ENCODE assay signal across 8 mouse cellular contexts in genomic region chr14:31217666-31218065, GRCm38 (mm10). TPM values are rescaled to one million over a fixed set of nuclear protein-coding genes. Genes with fewer than 3 reads are reported as not detected.
DNase-seq lines count a peak whose midpoint lies in the region; ATAC-seq and TF ChIP-seq lines count a peak whose summit lies in the region.

Gene Sema3g (plus strand): TSS chr14:31217860.

- no peaks in the 10 kb centered on the region for H3K27me3 ChIP-seq in intestine, embryonic 16.5 days (replicated peaks; ENCODE audit: control insufficient read depth, insufficient read depth, low read length)

- H3K4me1 ChIP-seq in intestine, embryonic 16.5 days (ENCODE audit: control insufficient read depth, insufficient read depth, low read length), result 0 out of 2 replicates have a peak, but pooled peaks cover 4% of the 10 kb centered on the region
- peaks cover 10% of the 10 kb centered on the region; the same call in 1 of the 2 replicates for H3K4me1 ChIP-seq in lung, adult 2 months (ENCODE audit: control insufficient read depth, insufficient read depth, low read length)

- no peaks in the 10 kb centered on the region for H3K36me3 ChIP-seq in intestine, embryonic 16.5 days (ENCODE audit: control insufficient read depth, insufficient read depth, low read length)

- ATAC-seq in intestine, embryonic 16.5 days, result peak; percentile 81
- ATAC-seq in neutrophil, adult 5-6 weeks (ENCODE audit: extremely low read depth, insufficient number of reproducible peaks, low FRiP score, poor library complexity, severe bottlenecking), result peak; percentile 30; the same call in 1 of the 2 replicates

- no peak within 1 kb of the TSS for H3K27ac ChIP-seq in intestine, embryonic 16.5 days (ENCODE audit: low read length)

- TF ChIP-seq POLR2A in lung, adult 2 months (IDR thresholded peaks at IDR 0.05; ENCODE audit: borderline replicate concordance, extremely low read depth, low read depth, low read length), result peak; percentile 91

- WGBS in intestine, embryonic 16.5 days, result 8% methylated on average over 11 of the region's 11 CpGs
- 6% methylated on average over 11 of the region's 11 CpGs for WGBS in lung, adult 2 months

- DNase-seq in ovary, adult 18-20 months (ENCODE audit: low spot score), result peak; percentile 59
- no peak for DNase-seq in ovary, postnatal 10 days (ENCODE audit: low spot score)
- DNase-seq in cerebellum, adult 8-10 months, result peak; percentile 78
- no peak for DNase-seq in gonadal fat pad, adult 2 months (ENCODE audit: low read depth)
- peak; percentile 67 for DNase-seq in lung, adult 2 months
- DNase-seq in layer of hippocampus, adult 11-12 months (ENCODE audit: low spot score), result no peak

- TF ChIP-seq CTCF in lung, adult 2 months (IDR thresholded peaks at IDR 0.05; ENCODE audit: insufficient read depth, low read length), result peak; percentile 74

- no peak within 1 kb of the TSS for H3K4me3 ChIP-seq in intestine, embryonic 16.5 days (ENCODE audit: low read length)
- H3K4me3 ChIP-seq in lung, adult 2 months (replicated peaks; ENCODE audit: extremely low read depth, low read depth, low read length), result peak within 1 kb of the TSS; percentile 81

- peak within 1 kb of the TSS; percentile 49 for H3K9ac ChIP-seq in intestine, embryonic 16.5 days (ENCODE audit: low read depth, low read length)

- no peaks in the 10 kb centered on the region for H3K9me3 ChIP-seq in intestine, embryonic 16.5 days (ENCODE audit: control insufficient read depth, low read length)

- peak within 1 kb of the TSS; percentile 4; the same call in 1 of the 2 replicates for H3K4me2 ChIP-seq in intestine, embryonic 16.5 days (ENCODE audit: low read depth, low read length)

RNA-seq across cellular contexts. Expression of gene Sema3g, which starts in this region (rescaled TPM):
- polyA plus RNA-seq in gonadal fat pad, adult 2 months (2012; rRNA removed), result 11.8 and 13.5 TPM in 2 replicates
- polyA plus RNA-seq in intestine, embryonic 16.5 days (2015; fragmentation: Nextera tagmentation; extraction: Ambion mirVana), result 0.51 and 0.67 TPM in 2 replicates
- 95.9 and 109 TPM in 2 replicates for polyA plus RNA-seq in lung, adult 2 months (2012; rRNA removed)
- total RNA-seq in neutrophil, adult 5-6 weeks (2017), result 0.37 and 0.58 TPM in 2 replicates

Comparison
In these comparisons a context has a peak if more than half of its experiments do, and no peak if none do; other contexts are left out.
1. DNase-seq: peak in ovary, adult 18-20 months (single experiment), cerebellum, adult 8-10 months (single experiment) and lung, adult 2 months (single experiment); none in ovary, postnatal 10 days (single experiment), gonadal fat pad, adult 2 months (single experiment) and layer of hippocampus, adult 11-12 months (single experiment).
2. Peak in ATAC-seq, H3K9ac ChIP-seq and H3K4me2 ChIP-seq in intestine, embryonic 16.5 days; RNA of the gene not detected or under 1 TPM.
3. Peak in ATAC-seq in neutrophil, adult 5-6 weeks; RNA of the gene not detected or under 1 TPM.